Mouse (Mus musculus) kidney, embryonic 14.5 days (tissue): ENCODE measurements around the gene BC107364. TPM values are rescaled to one million over a fixed set of nuclear protein-coding genes. Genes with fewer than 3 reads are reported as not detected.
A peak's percentile ranks its signal among the peaks of the same experiment; 100 is the strongest.
"Not testable (repeated sequence)": the region's sequence is repeated elsewhere in the genome, so short reads cannot be mapped to it uniquely, and the experiment has no call there.

Experiments used
- ATAC-seq: fragments of 200-750 bp; cut with Nextera tagmentation; 2 replicates; pipeline ENCODE4 v1.8.0; 2017; ENCODE audit warnings: moderate number of reproducible peaks, mild to moderate bottlenecking, moderate TSS enrichment, moderate library complexity; ENCODE audit not compliant: low FRiP score, low TSS enrichment
- H3K27ac ChIP-seq: fragments of 300-500 bp; sonication (generic); 2 replicates; pipeline ENCODE4 v1.5.1; 2014; ENCODE audit warnings: low read depth, mild to moderate bottlenecking, low read length, moderate library complexity, mixed read lengths
- H3K27me3 ChIP-seq: fragments of 300-500 bp; sonication (generic); 2 replicates; pipeline ENCODE4 v1.6.1; 2014; ENCODE audit warnings: mild to moderate bottlenecking, low read length; ENCODE audit not compliant: control insufficient read depth, insufficient read depth
- H3K36me3 ChIP-seq: fragments of 300-500 bp; sonication (generic); 2 replicates; pipeline ENCODE4 v1.6.1; 2014; ENCODE audit warnings: low read length, mixed read lengths; ENCODE audit not compliant: control insufficient read depth, insufficient read depth
- H3K4me1 ChIP-seq: fragments of 300-500 bp; sonication (generic); 2 replicates; pipeline ENCODE4 v1.6.1; 2014; ENCODE audit warnings: low read length, mixed read lengths; ENCODE audit not compliant: control insufficient read depth, insufficient read depth
- H3K4me2 ChIP-seq: fragments of 300-500 bp; sonication (generic); replicated peaks from 2 replicates; pipeline ENCODE4 v1.6.1; 2014; ENCODE audit warnings: low read depth, mild to moderate bottlenecking, low read length
- H3K4me3 ChIP-seq: fragments of 300-500 bp; sonication (generic); 2 replicates; pipeline ENCODE4 v1.5.1; 2014; ENCODE audit warnings: mild to moderate bottlenecking, low read length
- H3K9ac ChIP-seq: fragments of 300-500 bp; sonication (generic); 2 replicates; pipeline ENCODE4 v1.6.1; 2014; ENCODE audit warnings: low read depth, mild to moderate bottlenecking, low read length, moderate library complexity
- H3K9me3 ChIP-seq: fragments of 300-500 bp; sonication (generic); 2 replicates; pipeline ENCODE4 v1.6.1; 2016; ENCODE audit warnings: low read length; ENCODE audit not compliant: control insufficient read depth
- WGBS: fragments of 180-500 bp; shearing (Covaris S2); extraction: QIAGEN DNeasy Blood & Tissue Kit; methylation state at CpG from one replicate; pipeline ENCODE4 v1.1.7; 2014; 5-methylcytosine and 5-hydroxymethylcytosine counted together
- polyA plus RNA-seq: library from polyadenylated mRNA; unstranded; fragments of >200 nt; fragmentation: Nextera tagmentation; extraction: Ambion mirVana; gene quantifications from 2 replicates; pipeline ENCODE4 v1.2.1, GENCODE M21; 2014

BC107364 gene
- polyA plus RNA-seq, 1 experiment from 2014 or later, result 0.20 TPM

DNA sequence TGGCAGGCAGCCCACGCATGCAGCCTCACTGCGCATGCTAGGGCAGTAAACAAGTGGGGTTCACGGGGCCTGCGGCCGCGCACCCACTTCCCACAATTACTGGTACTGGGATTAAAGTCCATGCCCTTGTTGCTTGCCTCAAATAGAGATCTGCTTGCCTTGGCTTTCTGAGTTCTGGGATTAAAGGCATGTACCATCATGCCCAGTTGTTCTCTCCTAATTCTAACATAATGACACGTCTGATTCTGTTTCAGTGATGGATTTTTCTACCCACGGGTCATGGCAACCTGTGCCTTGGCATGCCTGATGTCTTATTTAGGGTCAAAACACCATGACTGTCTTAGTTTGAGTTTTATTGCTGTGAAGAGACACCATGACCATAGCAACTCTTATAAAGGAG lies 15.5 kb upstream of the BC107364 start:
- no peak overlapping the region for H3K9ac ChIP-seq
- WGBS, result 91% methylated on average over 8 of the region's 8 CpGs
- H3K9me3 ChIP-seq, result no peaks in the 10 kb centered on the region
- no peak overlapping the region for H3K4me2 ChIP-seq
- no peaks in the 10 kb centered on the region for H3K36me3 ChIP-seq
- H3K27me3 ChIP-seq, result peaks cover 23% of the 10 kb centered on the region
- no peaks in the 10 kb centered on the region for H3K4me1 ChIP-seq
- ATAC-seq, result no peak
- H3K27ac ChIP-seq, result no peak overlapping the region
- H3K4me3 ChIP-seq, result no peak overlapping the region

DNA sequence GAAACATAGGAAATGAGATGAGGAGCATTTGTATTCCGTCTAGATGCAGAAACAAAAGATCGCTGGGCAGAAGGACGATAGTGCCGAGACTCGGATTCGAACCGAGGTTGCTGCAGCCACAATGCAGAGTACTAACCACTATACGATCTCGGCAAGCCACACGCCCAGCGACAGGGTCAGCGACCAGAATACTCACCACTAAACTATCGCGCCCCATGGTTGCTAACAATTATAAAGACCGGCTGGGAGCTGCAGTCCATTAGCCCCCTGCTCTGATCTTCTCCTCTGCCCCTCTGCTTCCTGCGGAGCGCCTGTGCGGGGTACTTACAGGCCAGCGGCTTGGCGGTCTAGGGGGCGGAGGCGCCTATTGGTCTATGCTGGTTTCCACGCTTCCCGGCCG lies 11.8 kb upstream of the BC107364 start:
- Histone ChIP-seq H3K4me1 (no peaks in the 10 kb centered on the region), H3K27me3 (peaks cover 11% of the 10 kb centered on the region), H3K4me2 (peak overlapping the region; percentile 11; the same call in 1 of the 2 replicates), H3K36me3 (no peaks in the 10 kb centered on the region), H3K4me3 (peak overlapping the region; percentile 12; the same call in 1 of the 2 replicates), H3K27ac (no peak overlapping the region), H3K9me3 (no peaks in the 10 kb centered on the region), H3K9ac (peak overlapping the region; percentile 31; the same call in 1 of the 2 replicates)
- ATAC-seq, result no peak
- 6% methylated on average over 25 of the region's 25 CpGs for WGBS

DNA sequence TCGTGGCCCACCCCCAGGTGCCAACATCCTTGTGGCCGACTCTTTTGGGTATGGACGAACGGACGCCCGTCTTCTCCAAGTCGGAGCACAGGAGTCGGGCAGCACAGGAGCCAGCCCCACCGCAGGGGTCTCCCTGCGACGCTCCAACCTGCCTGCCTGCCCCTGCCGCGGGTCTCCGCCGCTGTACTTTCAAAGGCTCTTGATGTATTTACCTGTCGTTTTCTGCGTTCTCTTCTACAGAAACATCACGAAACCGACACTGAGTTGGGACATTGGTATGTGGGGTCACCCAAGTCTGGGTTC lies 8.4 kb upstream of the BC107364 start:
- H3K27ac ChIP-seq, H3K4me1 ChIP-seq, H3K36me3 ChIP-seq, H3K4me3 ChIP-seq, H3K4me2 ChIP-seq, H3K9me3 ChIP-seq, H3K9ac ChIP-seq, H3K27me3 ChIP-seq: not testable (repeated sequence)
- peak; percentile 28 for ATAC-seq
- WGBS, result no CpG with 5 or more reads among the region's 19 CpGs

DNA sequence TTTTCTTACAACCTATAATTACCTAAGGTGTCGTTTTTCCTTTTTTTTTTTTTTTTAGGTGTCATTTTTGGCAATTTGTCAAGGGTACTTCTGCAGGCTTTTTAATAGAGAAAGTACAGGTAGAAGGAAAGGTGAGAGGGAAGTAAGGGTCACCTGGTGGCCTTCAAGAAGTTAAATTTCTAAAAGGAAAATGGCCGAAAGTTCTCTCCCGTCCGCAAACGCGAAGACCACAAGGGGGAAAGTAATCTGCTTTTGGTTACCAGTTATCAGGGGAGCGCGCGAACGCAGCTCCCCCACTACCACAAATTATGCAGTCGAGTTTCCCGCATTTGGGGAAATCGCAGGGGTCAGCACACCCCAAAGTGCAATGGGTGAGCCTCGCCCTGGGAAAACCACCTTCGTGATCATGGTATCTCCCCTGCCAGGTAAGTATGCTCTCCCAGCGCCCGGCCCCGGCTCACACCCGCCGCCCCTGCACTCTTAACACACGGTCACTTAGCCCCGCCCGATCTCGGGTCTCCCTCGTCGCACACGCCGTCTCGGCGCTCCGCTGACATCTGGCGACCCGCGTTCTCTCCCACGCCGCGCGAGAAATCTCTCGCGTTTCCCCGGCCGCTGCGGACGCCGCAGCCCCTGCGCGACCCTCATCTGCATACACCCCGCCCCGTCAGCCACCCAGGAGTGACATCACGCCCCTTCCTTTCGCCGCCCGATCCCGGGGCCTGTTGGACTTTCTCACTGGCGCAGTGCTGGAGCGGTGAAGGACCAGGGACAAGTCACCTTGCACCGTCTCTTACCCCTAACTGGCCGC lies 7.9 kb upstream of the BC107364 start:
- not testable (repeated sequence) for H3K36me3 ChIP-seq, H3K4me2 ChIP-seq, H3K27me3 ChIP-seq, H3K4me3 ChIP-seq, H3K4me1 ChIP-seq, H3K27ac ChIP-seq, H3K9ac ChIP-seq, H3K9me3 ChIP-seq
- WGBS, result 0% methylated on average over 1 of the region's 58 CpGs
- peak; percentile 94 for ATAC-seq

DNA sequence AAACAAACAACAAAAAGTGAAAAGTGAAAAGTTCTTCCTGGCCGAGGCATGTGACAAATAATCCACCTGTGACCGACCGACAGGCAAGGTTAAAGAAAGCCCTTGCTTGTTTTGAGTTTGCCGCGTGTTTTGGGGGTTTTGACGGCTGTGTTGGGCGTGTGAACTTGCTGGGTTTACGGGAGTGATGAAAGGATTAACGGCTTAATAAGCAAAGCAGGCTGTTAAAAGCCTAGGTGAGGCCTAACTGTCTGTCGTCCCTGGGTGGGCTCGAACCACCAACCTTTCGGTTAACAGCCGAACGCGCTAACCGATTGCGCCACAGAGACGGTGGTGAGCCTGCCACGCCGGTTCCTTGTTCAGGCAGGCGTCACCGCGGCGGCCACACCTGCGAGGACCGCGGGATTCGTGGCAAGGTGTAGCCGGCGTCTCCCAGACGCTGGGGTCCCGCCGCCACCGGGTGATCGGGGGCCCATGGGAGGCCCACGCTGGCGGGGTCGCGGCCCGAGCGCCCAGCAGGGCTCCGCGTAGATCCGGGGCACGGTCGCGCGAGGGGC lies 6.9 kb upstream of the BC107364 start:
- H3K9ac ChIP-seq, H3K36me3 ChIP-seq, H3K4me2 ChIP-seq, H3K4me1 ChIP-seq, H3K27ac ChIP-seq, H3K9me3 ChIP-seq, H3K27me3 ChIP-seq, H3K4me3 ChIP-seq: not testable (repeated sequence)
- ATAC-seq, result 0 out of 2 replicates have a peak, but pooled peaks have one; percentile 7
- no CpG with 5 or more reads among the region's 48 CpGs for WGBS

DNA sequence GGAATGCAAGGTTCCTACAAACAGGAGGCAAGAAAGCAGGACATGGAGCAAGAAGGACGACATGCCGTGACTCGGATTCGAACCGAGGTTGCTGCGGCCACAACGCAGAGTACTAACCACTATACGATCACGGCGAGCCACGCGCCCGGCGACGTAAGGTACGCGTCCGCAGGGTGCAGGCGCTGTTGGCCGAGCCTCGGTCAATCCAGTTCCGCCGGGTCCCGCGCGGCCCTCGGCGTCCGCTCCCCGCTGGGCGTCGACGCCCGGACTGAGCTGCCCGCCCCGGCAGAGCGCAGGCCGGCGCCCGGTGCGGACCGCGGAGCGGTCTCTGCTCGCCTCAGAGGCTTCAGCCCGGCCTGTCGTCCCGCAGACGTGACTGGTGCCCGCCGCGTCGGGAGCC lies 5.9 kb upstream of the BC107364 start:
- peak; percentile 1; the same call in 1 of the 2 replicates for ATAC-seq

DNA sequence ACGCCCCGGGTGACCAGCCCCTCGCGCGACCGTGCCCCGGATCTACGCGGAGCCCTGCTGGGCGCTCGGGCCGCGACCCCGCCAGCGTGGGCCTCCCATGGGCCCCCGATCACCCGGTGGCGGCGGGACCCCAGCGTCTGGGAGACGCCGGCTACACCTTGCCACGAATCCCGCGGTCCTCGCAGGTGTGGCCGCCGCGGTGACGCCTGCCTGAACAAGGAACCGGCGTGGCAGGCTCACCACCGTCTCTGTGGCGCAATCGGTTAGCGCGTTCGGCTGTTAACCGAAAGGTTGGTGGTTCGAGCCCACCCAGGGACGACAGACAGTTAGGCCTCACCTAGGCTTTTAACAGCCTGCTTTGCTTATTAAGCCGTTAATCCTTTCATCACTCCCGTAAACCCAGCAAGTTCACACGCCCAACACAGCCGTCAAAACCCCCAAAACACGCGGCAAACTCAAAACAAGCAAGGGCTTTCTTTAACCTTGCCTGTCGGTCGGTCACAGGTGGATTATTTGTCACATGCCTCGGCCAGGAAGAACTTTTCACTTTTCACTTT lies 847 bp downstream of the BC107364 start:
- H3K9ac ChIP-seq, ATAC-seq, H3K36me3 ChIP-seq, H3K4me1 ChIP-seq, H3K27ac ChIP-seq, H3K27me3 ChIP-seq, H3K4me2 ChIP-seq, H3K9me3 ChIP-seq, H3K4me3 ChIP-seq: not testable (repeated sequence)
- WGBS, result no CpG with 5 or more reads among the region's 50 CpGs

More for the DNA sequence above, 5.9 kb upstream of the BC107364 start:
- not testable (repeated sequence) for H3K9me3 ChIP-seq, H3K36me3 ChIP-seq, H3K4me1 ChIP-seq, H3K27ac ChIP-seq, H3K27me3 ChIP-seq, H3K4me3 ChIP-seq, H3K9ac ChIP-seq, H3K4me2 ChIP-seq
- WGBS, result no CpG with 5 or more reads among the region's 53 CpGs

DNA sequence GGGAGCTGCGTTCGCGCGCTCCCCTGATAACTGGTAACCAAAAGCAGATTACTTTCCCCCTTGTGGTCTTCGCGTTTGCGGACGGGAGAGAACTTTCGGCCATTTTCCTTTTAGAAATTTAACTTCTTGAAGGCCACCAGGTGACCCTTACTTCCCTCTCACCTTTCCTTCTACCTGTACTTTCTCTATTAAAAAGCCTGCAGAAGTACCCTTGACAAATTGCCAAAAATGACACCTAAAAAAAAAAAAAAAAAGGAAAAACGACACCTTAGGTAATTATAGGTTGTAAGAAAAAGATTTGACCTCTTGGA lies 1.6 kb downstream of the BC107364 start:
- H3K4me1 ChIP-seq, H3K9me3 ChIP-seq, H3K36me3 ChIP-seq, H3K27me3 ChIP-seq, H3K4me2 ChIP-seq, H3K9ac ChIP-seq, H3K27ac ChIP-seq, H3K4me3 ChIP-seq: not testable (repeated sequence)
- ATAC-seq, result 0 out of 2 replicates have a peak, but pooled peaks have one; percentile 39
- WGBS, result 0% methylated on average over 1 of the region's 10 CpGs

DNA sequence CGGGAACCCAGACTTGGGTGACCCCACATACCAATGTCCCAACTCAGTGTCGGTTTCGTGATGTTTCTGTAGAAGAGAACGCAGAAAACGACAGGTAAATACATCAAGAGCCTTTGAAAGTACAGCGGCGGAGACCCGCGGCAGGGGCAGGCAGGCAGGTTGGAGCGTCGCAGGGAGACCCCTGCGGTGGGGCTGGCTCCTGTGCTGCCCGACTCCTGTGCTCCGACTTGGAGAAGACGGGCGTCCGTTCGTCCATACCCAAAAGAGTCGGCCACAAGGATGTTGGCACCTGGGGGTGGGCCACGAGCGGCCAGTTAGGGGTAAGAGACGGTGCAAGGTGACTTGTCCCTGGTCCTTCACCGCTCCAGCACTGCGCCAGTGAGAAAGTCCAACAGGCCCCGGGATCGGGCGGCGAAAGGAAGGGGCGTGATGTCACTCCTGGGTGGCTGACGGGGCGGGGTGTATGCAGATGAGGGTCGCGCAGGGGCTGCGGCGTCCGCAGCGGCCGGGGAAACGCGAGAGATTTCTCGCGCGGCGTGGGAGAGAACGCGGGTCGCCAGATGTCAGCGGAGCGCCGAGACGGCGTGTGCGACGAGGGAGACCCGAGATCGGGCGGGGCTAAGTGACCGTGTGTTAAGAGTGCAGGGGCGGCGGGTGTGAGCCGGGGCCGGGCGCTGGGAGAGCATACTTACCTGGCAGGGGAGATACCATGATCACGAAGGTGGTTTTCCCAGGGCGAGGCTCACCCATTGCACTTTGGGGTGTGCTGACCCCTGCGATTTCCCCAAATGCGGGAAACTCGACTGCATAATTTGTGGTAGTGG lies 2.1 kb downstream of the BC107364 start:
- ATAC-seq, result peak; percentile 92
- not testable (repeated sequence) for H3K4me3 ChIP-seq, H3K27ac ChIP-seq, H3K4me1 ChIP-seq, H3K9ac ChIP-seq, H3K27me3 ChIP-seq, H3K9me3 ChIP-seq, H3K36me3 ChIP-seq, H3K4me2 ChIP-seq
- no CpG with 5 or more reads among the region's 68 CpGs for WGBS
